Mouse (Mus musculus): Measurements from ENCODE around the gene Fermt2.

The Fermt2 gene

GRCm38 (mm10) chr14:45464036-45465035 is 65.6 kb downstream of the Fermt2 start:
- DNase-seq (ENCODE audit: low read depth in 1 of 2, low spot score in 2 of 2) = no peak

- no peak for DNase-seq (ENCODE audit: low read depth in 1 of 2, low spot score in 2 of 2)
Measured at GRCm38 (mm10) chr14:45463599-45463998, 66.3 kb downstream of the Fermt2 start.

- no peak for DNase-seq (ENCODE audit: low read depth in 1 of 2, low spot score in 2 of 2)
Measured at GRCm38 (mm10) chr14:45462875-45463475, 66.9 kb downstream of the Fermt2 start.

- DNase-seq (ENCODE audit: low read depth in 1 of 2, low spot score in 2 of 2) = no peak
Measured at GRCm38 (mm10) chr14:45462374-45462773, 67.5 kb downstream of the Fermt2 start.

GRCm38 (mm10) chr14:45461945-45462344 is 68.0 kb downstream of the Fermt2 start:
- DNase-seq (ENCODE audit: low read depth in 1 of 2, low spot score in 2 of 2) = no peak

- DNase-seq (ENCODE audit: low read depth in 1 of 2, low spot score in 2 of 2) = no peak
Measured at GRCm38 (mm10) chr14:45460491-45460890, 69.4 kb downstream of the Fermt2 start.

- no peak for DNase-seq (ENCODE audit: low read depth in 1 of 2, low spot score in 2 of 2)
Measured at GRCm38 (mm10) chr14:45459877-45460276, 70.0 kb downstream of the Fermt2 start.

- DNase-seq (ENCODE audit: low read depth in 1 of 2, low spot score in 2 of 2) = no peak
Measured at GRCm38 (mm10) chr14:45457003-45457402, 72.9 kb downstream of the Fermt2 start.

GRCm38 (mm10) chr14:45456502-45456846 is 73.4 kb downstream of the Fermt2 start:
- DNase-seq (ENCODE audit: low read depth in 1 of 2, low spot score in 2 of 2) = no peak

- no peak for DNase-seq (ENCODE audit: low read depth in 1 of 2, low spot score in 2 of 2)
Measured at GRCm38 (mm10) chr14:45455651-45456501, 74.0 kb downstream of the Fermt2 start.

GRCm38 (mm10) chr14:45453538-45454233 is 76.2 kb downstream of the Fermt2 start:
- DNase-seq (ENCODE audit: low read depth in 1 of 2, low spot score in 2 of 2) = no peak

- DNase-seq (ENCODE audit: low read depth in 1 of 2, low spot score in 2 of 2) = no peak
Measured at GRCm38 (mm10) chr14:45452861-45453512, 76.9 kb downstream of the Fermt2 start.

GRCm38 (mm10) chr14:45452148-45452547 is 77.8 kb downstream of the Fermt2 start:
- DNase-seq (ENCODE audit: low read depth in 1 of 2, low spot score in 2 of 2) = no peak

GRCm38 (mm10) chr14:45451090-45451489 is 78.8 kb downstream of the Fermt2 start:
- no peak for DNase-seq (ENCODE audit: low read depth in 1 of 2, low spot score in 2 of 2)

GRCm38 (mm10) chr14:45446777-45447176 is 83.1 kb downstream of the Fermt2 start:
- no peak for DNase-seq (ENCODE audit: low read depth in 1 of 2, low spot score in 2 of 2)

GRCm38 (mm10) chr14:45445445-45445844 is 84.5 kb downstream of the Fermt2 start:
- DNase-seq (ENCODE audit: low read depth in 1 of 2, low spot score in 2 of 2) = peak in 1 of 2 experiments; percentile 3

GRCm38 (mm10) chr14:45444870-45445269 is 85.0 kb downstream of the Fermt2 start:
- no peak for DNase-seq (ENCODE audit: low read depth in 1 of 2, low spot score in 2 of 2)

- DNase-seq (ENCODE audit: low read depth in 1 of 2, low spot score in 2 of 2) = no peak
Measured at GRCm38 (mm10) chr14:45442781-45443560, 86.9 kb downstream of the Fermt2 start.

GRCm38 (mm10) chr14:45441291-45441690 is 88.6 kb downstream of the Fermt2 start:
- no peak for DNase-seq (ENCODE audit: low read depth in 1 of 2, low spot score in 2 of 2)

- no peak for DNase-seq (ENCODE audit: low read depth in 1 of 2, low spot score in 2 of 2)
Measured at GRCm38 (mm10) chr14:45439387-45439786, 90.5 kb downstream of the Fermt2 start.
